Mouse (Mus musculus) hindbrain, embryonic 15.5 days (tissue): Measurements from ENCODE around the gene Sparc. TPM values are rescaled to one million over a fixed set of nuclear protein-coding genes. Genes with fewer than 3 reads are reported as not detected.

ENCODE experiments used
- ATAC-seq: fragments of 200-750 bp; cut with Nextera tagmentation; 2 replicates; pipeline ENCODE4 v1.8.0; 2017; ENCODE audit warnings: low read depth, moderate number of reproducible peaks, moderate TSS enrichment; ENCODE audit not compliant: low FRiP score
- H3K27ac ChIP-seq: fragments of 300-500 bp; sonication (generic); replicated peaks from 2 replicates; pipeline ENCODE4 v1.5.1; 2015; ENCODE audit warnings: mild to moderate bottlenecking, inconsistent platforms
- H3K27me3 ChIP-seq: fragments of 300-500 bp; sonication (generic); 2 replicates; pipeline ENCODE4 v1.6.1; 2015; ENCODE audit warnings: control low read depth, inconsistent platforms
- H3K36me3 ChIP-seq: fragments of 300-500 bp; sonication (generic); 2 replicates; pipeline ENCODE4 v1.6.1; 2015; ENCODE audit warnings: control low read depth, inconsistent platforms
- H3K4me1 ChIP-seq: fragments of 300-500 bp; sonication (generic); replicated peaks from 2 replicates; pipeline ENCODE4 v1.6.1; 2015; ENCODE audit warnings: control low read depth, inconsistent platforms
- H3K4me2 ChIP-seq: fragments of 300-500 bp; sonication (generic); 2 replicates; pipeline ENCODE4 v1.6.1; 2015; ENCODE audit warnings: moderate library complexity, mild to moderate bottlenecking, inconsistent platforms
- H3K4me3 ChIP-seq: fragments of 300-500 bp; sonication (generic); 2 replicates; pipeline ENCODE4 v1.5.1; 2015; ENCODE audit warnings: mild to moderate bottlenecking, inconsistent platforms
- H3K9ac ChIP-seq: fragments of 300-500 bp; sonication (generic); 2 replicates; pipeline ENCODE4 v1.6.1; 2015; ENCODE audit warnings: inconsistent platforms
- H3K9me3 ChIP-seq: fragments of 300-500 bp; sonication (generic); 2 replicates; pipeline ENCODE4 v1.6.1; 2016; ENCODE audit warnings: control low read depth, inconsistent platforms
- whole genome bisulfite sequencing: fragments of 180-500 bp; shearing (Covaris S2); methylation state at CpG from one replicate; pipeline ENCODE4 v1.1.7; 2015; 5-methylcytosine and 5-hydroxymethylcytosine counted together
- polyA plus RNA-seq: library from polyadenylated mRNA; unstranded; fragments of >200 nt; fragmentation: Nextera tagmentation; extraction: Ambion mirVana; gene quantifications from 2 replicates; pipeline ENCODE4 v1.2.1, GENCODE M21; 2015

Gene Sparc
- polyA plus RNA-seq, 1 experiment from 2014 or later: 578 TPM

DNA sequence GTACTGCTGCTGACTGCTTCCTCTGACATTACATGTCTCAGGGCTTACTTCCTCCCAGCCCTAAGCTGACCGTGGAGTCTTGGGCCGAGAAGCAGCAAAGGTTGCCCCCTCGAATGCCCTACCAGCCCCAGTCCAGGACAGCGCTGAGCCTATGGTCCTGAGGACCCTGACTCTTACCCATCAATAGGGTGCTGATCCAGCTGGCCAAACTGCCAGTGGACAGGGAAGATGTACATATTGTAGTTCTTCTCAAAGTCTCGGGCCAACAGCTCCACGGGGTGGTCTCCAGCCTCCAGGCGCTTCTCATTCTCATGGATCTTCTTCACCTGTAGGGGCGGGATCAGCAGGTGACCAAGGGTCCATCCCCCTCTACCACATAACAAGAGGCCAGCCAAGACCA is 24.6 kb downstream of the Sparc start:
- Histone ChIP-seq H3K36me3 (no peaks in the 10 kb centered on the region), H3K4me2 (no peak overlapping the region), H3K4me3 (no peak overlapping the region), H3K9me3 (no peaks in the 10 kb centered on the region), H3K4me1 (no peaks in the 10 kb centered on the region), H3K9ac (no peak overlapping the region), H3K27ac (no peak overlapping the region), H3K27me3 (no peaks in the 10 kb centered on the region)
- 96% methylated on average over 8 of the region's 8 CpGs for WGBS
- no peak for ATAC-seq

DNA sequence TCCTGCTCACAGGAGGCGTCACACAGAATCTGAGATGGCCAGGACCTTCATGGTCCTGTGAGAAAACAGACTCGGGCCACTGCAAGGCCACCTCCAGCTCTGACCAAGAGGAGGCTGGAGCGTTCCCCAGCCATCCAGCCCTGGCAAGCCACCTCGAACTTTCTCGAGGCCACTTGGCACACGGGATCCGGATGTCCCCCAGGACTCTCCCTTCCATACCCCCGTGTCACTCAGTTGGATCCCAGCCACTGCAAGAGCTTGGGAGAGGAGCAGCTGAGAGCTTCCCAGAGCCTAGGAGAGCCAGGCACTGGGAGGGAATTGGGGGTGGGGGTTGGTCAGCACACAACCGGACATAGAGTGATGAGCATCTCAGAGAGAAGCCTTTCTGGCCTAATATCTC is 25.5 kb downstream of the Sparc start:
- H3K27me3 ChIP-seq: no peaks in the 10 kb centered on the region
- no peaks in the 10 kb centered on the region for H3K4me1 ChIP-seq
- no peak for ATAC-seq
- no peaks in the 10 kb centered on the region for H3K36me3 ChIP-seq
- no peak overlapping the region for H3K27ac ChIP-seq
- H3K4me3 ChIP-seq: no peak overlapping the region
- H3K9ac ChIP-seq: no peak overlapping the region
- H3K4me2 ChIP-seq: no peak overlapping the region
- 87% methylated on average over 9 of the region's 9 CpGs for WGBS
- H3K9me3 ChIP-seq: no peaks in the 10 kb centered on the region

DNA sequence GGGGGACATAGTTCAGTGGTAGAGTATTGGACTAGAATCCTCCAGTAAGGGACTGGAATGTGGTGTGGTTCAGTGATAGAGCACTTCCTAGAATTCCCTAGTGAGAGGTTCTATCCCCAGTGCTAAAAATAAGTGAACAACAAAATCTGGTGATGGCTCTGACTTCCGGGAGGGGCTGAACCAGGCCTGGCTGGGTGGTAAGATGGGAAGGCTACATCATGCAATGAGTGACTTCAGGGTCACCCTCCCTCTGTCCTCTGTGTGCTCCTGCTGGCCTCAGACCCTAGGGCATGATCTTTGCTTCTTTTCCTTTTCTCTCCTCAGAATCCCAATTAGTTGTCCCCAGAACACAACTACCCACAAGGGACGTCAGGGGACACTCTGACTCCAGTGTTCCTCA is 25.9 kb downstream of the Sparc start:
- H3K36me3 ChIP-seq: no peaks in the 10 kb centered on the region
- no peaks in the 10 kb centered on the region for H3K27me3 ChIP-seq
- H3K9ac ChIP-seq: no peak overlapping the region
- H3K4me3 ChIP-seq: no peak overlapping the region
- 86% methylated on average over 2 of the region's 2 CpGs for WGBS
- no peaks in the 10 kb centered on the region for H3K9me3 ChIP-seq
- ATAC-seq: no peak
- H3K27ac ChIP-seq: no peak overlapping the region
- no peak overlapping the region for H3K4me2 ChIP-seq
- H3K4me1 ChIP-seq: no peaks in the 10 kb centered on the region

DNA sequence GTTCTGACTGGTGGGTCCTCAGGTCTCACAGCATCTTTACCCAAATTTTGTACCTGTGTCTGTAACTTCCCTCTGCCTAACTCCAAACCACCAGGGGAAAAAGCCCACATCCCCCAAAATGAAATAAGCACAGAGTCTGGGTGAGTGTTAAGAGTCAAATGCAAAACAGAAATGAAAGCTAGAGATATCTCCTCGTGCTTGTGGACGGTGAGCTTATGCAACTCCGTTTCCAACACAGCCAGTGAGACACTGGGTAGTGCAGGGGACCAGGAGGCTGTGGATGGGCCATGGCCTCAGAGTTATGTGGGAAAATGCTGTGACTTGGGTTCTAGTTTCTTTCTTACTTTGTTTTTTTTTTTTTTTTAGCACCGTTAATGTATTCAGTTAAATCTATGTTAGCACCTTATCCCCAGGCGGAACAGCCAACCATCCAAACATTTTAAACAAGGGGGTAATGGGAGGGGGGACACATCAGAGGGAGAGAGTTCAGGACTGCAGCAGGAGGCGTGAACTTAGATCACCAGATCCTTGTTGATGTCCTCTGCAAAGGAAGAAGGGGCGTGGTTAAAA is 27.8 kb downstream of the Sparc start:
- H3K4me1 ChIP-seq: no peaks in the 10 kb centered on the region
- no peaks in the 10 kb centered on the region for H3K27me3 ChIP-seq
- 86% methylated on average over 7 of the region's 7 CpGs for WGBS
- no peaks in the 10 kb centered on the region for H3K36me3 ChIP-seq
- no peak overlapping the region for H3K27ac ChIP-seq
- H3K9ac ChIP-seq: no peak overlapping the region
- no peak overlapping the region for H3K4me2 ChIP-seq
- no peak for ATAC-seq
- H3K9me3 ChIP-seq: no peaks in the 10 kb centered on the region
- no peak overlapping the region for H3K4me3 ChIP-seq

DNA sequence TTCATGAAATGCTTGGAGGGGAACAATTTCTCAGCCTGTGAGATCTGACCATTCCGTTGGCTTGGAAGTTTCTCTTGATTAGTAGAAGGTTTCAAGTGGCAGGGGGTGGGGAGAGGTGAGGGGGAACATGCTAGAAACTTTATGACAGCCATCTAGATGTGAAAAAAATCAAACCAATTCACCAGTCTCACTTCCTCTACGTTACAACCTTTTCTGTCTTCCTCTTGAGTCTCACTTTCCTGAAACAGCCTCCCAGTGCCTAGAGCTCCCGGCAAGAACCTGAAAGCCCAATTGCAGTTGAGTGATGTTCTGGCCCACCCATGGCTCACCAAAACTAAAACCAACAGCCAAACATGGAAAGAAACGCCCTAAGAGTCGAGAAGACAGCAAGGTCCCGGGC is 28.4 kb downstream of the Sparc start:
- Histone ChIP-seq H3K4me3 (no peak overlapping the region), H3K9me3 (no peaks in the 10 kb centered on the region), H3K36me3 (no peaks in the 10 kb centered on the region), H3K9ac (no peak overlapping the region), H3K27me3 (no peaks in the 10 kb centered on the region), H3K4me2 (no peak overlapping the region), H3K27ac (no peak overlapping the region), H3K4me1 (no peaks in the 10 kb centered on the region)
- ATAC-seq: no peak
- 84% methylated on average over 6 of the region's 6 CpGs for WGBS

DNA sequence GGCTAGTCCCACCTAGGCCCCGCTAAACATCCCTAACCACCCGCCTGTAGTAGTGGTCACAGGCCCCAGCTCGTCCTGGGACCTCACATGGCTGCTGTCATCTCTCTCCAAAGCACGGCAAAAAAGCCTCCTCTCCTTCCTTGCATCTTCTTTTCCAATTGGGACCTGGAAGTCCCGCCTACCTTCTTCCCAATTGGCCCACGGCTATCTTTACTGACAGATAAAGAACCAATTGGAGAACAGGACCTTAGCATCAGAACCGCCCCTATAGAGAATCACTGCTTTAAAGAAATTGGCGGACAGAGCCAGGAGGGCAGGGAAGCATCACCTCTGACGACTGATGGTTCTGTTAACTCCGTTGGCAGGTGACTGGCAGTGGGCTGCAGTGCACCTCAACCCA is 30.5 kb downstream of the Sparc start:
- H3K27ac ChIP-seq: no peak overlapping the region
- H3K4me2 ChIP-seq: peak overlapping the region; percentile 25
- H3K9me3 ChIP-seq: no peaks in the 10 kb centered on the region
- no peaks in the 10 kb centered on the region for H3K4me1 ChIP-seq
- WGBS: 30% methylated on average over 10 of the region's 10 CpGs
- H3K27me3 ChIP-seq: no peaks in the 10 kb centered on the region
- no peak for ATAC-seq
- no peaks in the 10 kb centered on the region for H3K36me3 ChIP-seq
- H3K9ac ChIP-seq: no peak overlapping the region
- no peak overlapping the region for H3K4me3 ChIP-seq

DNA sequence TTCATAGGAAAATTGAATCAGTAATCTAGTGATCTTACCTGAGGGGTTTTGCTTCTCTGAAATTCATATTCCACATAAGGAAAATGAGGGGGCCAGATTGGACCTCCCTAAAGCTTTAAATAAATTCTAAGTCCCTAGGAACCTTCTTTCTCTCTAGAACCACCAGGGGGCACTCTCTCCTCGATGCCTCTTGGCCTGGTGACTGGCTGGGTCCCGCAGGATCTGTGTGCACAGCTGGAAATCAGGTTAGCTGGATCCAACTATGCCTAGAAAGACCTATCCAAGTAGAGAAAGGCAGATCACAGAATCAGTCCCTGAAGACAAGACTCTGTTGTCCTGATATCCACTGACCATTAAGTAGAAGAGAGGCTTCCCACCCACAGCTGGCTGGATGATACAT is 33.2 kb downstream of the Sparc start:
- no peak overlapping the region for H3K4me3 ChIP-seq
- ATAC-seq: no peak
- no peaks in the 10 kb centered on the region for H3K9me3 ChIP-seq
- H3K27ac ChIP-seq: no peak overlapping the region
- H3K27me3 ChIP-seq: no peaks in the 10 kb centered on the region
- H3K4me2 ChIP-seq: no peak overlapping the region
- H3K36me3 ChIP-seq: no peaks in the 10 kb centered on the region
- no peak overlapping the region for H3K9ac ChIP-seq
- WGBS: 0% methylated on average over 2 of the region's 2 CpGs
- peaks cover 8% of the 10 kb centered on the region; the same call in 1 of the 2 replicates for H3K4me1 ChIP-seq

DNA sequence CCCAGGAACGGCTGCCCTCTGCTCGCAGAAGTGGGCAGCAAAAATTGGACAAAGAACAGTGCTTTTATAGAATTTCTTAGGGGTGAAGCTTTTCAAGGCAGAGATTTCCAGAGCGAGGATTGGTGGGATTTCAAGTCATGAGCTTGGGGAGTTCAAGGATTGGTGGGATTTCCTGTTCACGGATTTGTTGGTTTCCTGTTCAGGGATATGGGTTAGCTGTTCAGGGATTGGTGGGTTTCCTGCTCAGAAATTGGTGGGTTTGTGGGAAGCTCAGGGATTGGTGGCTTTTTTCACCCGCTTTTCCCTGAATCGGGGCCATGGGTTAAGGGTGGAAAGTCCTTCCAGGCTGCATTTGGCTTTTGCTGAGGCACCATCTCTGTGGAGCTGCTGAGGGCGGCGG is 35.4 kb downstream of the Sparc start:
- H3K4me1 ChIP-seq: peaks cover 8% of the 10 kb centered on the region; the same call in 1 of the 2 replicates
- no peaks in the 10 kb centered on the region for H3K27me3 ChIP-seq
- WGBS: 60% methylated on average over 8 of the region's 8 CpGs
- H3K4me3 ChIP-seq: no peak overlapping the region
- no peak overlapping the region for H3K9ac ChIP-seq
- no peaks in the 10 kb centered on the region for H3K36me3 ChIP-seq
- H3K4me2 ChIP-seq: peak overlapping the region; percentile 26; the same call in 1 of the 2 replicates
- no peaks in the 10 kb centered on the region for H3K9me3 ChIP-seq
- no peak overlapping the region for H3K27ac ChIP-seq
- ATAC-seq: no peak

DNA sequence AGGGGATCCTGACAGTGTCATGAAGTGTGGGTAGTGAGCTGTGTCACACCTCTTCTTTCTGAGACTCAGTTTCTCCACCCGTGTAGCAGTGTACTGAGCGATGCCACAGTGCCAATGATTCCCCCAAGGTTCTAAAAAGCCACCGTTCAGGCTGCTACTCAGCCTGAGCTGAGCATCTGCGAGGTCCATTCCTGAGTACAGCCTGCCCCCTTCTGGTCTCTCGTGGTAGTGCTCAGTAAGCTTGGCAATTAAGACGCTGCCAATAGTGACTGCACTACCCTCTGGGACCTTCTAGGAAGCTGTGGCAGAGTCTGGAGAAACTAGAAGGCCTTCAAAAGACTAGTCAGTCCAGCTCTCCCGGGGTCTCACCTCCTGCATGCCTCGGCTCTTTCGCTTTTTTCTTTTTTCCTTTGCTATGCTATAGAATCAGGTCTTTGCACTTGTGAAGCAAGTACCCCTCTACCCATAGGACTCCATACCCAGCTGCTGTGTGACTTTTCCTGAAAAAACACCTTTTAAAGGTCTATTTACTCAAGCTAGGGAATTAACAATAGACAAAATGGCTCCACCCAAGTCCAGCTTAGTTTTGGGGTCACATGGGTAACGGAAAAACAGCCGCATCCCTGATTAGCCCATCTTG is 36.4 kb downstream of the Sparc start:
- 13% methylated on average over 11 of the region's 11 CpGs for WGBS

DNA sequence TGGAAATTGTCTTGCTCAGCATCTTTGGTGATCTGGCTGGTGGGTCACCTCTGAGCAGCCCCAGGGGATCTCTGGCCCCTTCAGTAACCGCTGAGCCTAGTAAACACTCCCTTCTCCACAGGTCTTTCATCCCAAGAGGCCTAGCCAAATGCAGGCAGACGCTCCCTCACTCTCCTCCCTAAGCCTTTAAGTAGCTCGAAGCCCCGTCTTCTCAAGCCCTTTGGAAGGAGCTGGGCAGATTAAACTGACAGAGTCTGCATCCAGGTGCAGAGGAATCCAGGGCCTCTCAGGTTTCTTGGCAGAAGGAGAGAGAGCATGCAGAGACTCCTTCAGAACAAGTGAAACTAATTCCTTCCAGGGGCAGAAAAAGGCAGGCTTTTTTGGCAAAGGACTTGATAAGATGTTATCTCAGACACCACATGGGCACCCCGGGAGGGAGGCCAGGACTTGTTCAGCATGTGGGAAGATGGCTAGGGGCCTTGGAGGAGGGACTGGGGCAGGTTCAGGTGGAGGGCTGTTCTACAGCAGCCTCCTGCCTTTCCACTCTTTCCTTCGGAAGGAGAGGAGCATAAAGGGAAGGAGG is 39.4 kb downstream of the Sparc start:
- H3K9me3 ChIP-seq: no peaks in the 10 kb centered on the region
- no peaks in the 10 kb centered on the region for H3K36me3 ChIP-seq
- ATAC-seq: no peak
- H3K27ac ChIP-seq: no peak overlapping the region
- H3K9ac ChIP-seq: no peak overlapping the region
- peaks cover 8% of the 10 kb centered on the region; the same call in 1 of the 2 replicates for H3K4me1 ChIP-seq
- 37% methylated on average over 6 of the region's 6 CpGs for WGBS
- H3K4me2 ChIP-seq: no peak overlapping the region
- H3K4me3 ChIP-seq: no peak overlapping the region
- no peaks in the 10 kb centered on the region for H3K27me3 ChIP-seq

More for the DNA sequence above, 36.4 kb downstream of the Sparc start:
- Histone ChIP-seq H3K4me1 (peaks cover 8% of the 10 kb centered on the region; the same call in 1 of the 2 replicates), H3K27me3 (no peaks in the 10 kb centered on the region), H3K27ac (no peak overlapping the region), H3K9me3 (no peaks in the 10 kb centered on the region), H3K36me3 (no peaks in the 10 kb centered on the region), H3K4me2 (peak overlapping the region; percentile 26; the same call in 1 of the 2 replicates), H3K9ac (no peak overlapping the region), H3K4me3 (no peak overlapping the region)
- peak; percentile 77 for ATAC-seq

DNA sequence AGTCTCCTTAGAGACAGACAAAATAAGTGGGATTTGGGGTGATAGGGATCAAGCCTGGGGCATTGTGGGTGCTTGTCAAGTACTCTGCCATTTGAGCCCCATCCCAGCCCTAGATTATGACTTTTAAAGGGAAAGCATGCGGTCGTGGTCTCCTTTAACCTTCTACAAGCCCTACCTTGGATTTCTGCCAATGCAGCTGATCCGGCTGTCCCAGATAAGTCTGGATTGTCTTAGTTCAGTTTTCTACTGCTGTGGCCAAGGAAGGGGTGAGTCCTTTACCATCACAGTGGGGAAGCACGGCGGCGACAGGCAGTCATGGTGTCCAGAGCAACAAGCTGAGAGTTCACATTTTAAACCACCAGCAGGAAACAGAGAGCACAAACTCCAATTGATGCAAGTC is 42.1 kb downstream of the Sparc start:
- no peak overlapping the region for H3K4me2 ChIP-seq

DNA sequence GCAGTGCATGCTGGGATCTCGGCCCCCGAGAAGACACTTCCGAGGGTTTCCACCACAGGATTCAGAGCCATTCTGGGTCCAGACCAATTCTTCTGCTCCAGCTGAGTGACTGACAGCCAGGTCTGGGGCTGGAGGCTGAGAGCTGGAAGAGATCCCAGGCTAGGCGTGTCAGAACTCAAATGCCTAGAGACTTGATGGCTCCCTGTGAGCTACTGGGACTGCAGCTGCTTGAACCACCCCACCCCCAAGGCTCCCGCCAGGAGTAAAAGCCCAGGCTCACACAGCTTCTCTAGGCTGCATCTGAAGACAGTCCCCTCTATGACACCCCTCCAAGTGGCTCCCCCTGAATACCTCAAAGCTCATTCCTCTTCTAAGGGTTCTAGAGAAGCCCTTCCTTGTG is 44.6 kb downstream of the Sparc start:
- Histone ChIP-seq H3K36me3 (no peaks in the 10 kb centered on the region), H3K27ac (no peak overlapping the region), H3K9ac (no peak overlapping the region), H3K4me2 (no peak overlapping the region), H3K4me1 (no peaks in the 10 kb centered on the region), H3K4me3 (no peak overlapping the region), H3K9me3 (no peaks in the 10 kb centered on the region), H3K27me3 (peaks cover 3% of the 10 kb centered on the region; the same call in 1 of the 2 replicates)
- peak; percentile 66; the same call in 1 of the 2 replicates for ATAC-seq
- 45% methylated on average over 5 of the region's 5 CpGs for WGBS

More for the DNA sequence above, 42.1 kb downstream of the Sparc start:
- H3K36me3 ChIP-seq: no peaks in the 10 kb centered on the region
- no peaks in the 10 kb centered on the region for H3K4me1 ChIP-seq
- H3K9ac ChIP-seq: no peak overlapping the region
- H3K27ac ChIP-seq: no peak overlapping the region
- H3K27me3 ChIP-seq: no peaks in the 10 kb centered on the region
- no peak overlapping the region for H3K4me3 ChIP-seq
- 55% methylated on average over 6 of the region's 6 CpGs for WGBS
- ATAC-seq: no peak
- H3K9me3 ChIP-seq: no peaks in the 10 kb centered on the region
